In the genomic region with DNA sequence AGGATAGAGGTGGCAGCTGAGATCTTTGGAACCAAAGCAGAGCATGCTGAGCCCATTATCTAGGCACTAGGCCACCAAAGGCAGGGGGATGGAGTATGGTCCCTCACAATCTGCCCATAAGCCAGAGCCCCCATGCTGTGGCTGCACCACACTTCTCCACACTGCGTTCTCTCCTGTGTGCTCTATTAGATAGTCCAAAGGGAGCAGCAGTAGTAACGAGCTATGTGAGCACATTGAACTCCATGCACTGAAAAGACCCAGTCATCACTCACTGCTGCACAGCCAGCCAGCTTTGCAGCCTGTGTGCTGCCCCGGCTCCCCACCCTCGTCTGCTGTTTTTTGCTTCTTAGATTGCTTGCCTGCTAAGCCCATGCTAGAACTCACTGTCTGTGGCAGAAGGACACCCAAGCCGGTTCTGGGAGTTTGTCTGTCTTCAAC, we compare ENCODE assay signal across 10 mouse cellular contexts.
DNase-seq lines count a peak whose midpoint lies in the region; ATAC-seq lines count a peak whose summit lies in the region.
"Had no signal": no experiment of that assay in that cellular context is flagged by ENCODE, and none has a peak within 500 bp of the region (broad histone marks: within the 10 kb centered on the region; RNA-seq: fewer than 3 reads in every experiment).

No protein-coding gene starts in this region.

- peak overlapping the region; percentile 92 for H3K27ac ChIP-seq in heart, embryonic 13.5 days (replicated peaks)
- H3K27ac ChIP-seq in neural tube, embryonic 13.5 days (replicated peaks): peak overlapping the region; percentile 42
- peak overlapping the region; percentile 40; the same call in 1 of the 2 replicates for H3K27ac ChIP-seq in hindbrain, embryonic 12.5 days

- peak overlapping the region; percentile 24; the same call in 1 of the 2 replicates for H3K9ac ChIP-seq in heart, embryonic 13.5 days
- no peak overlapping the region for H3K9ac ChIP-seq in neural tube, embryonic 13.5 days
- H3K9ac ChIP-seq in hindbrain, embryonic 12.5 days: no peak overlapping the region

- H3K4me1 ChIP-seq in heart, embryonic 13.5 days: peaks cover 55% of the 10 kb centered on the region
- peaks cover 47% of the 10 kb centered on the region for H3K4me1 ChIP-seq in neural tube, embryonic 13.5 days (replicated peaks)
- peaks cover 13% of the 10 kb centered on the region for H3K4me1 ChIP-seq in hindbrain, embryonic 12.5 days

- no peaks in the 10 kb centered on the region for H3K9me3 ChIP-seq in heart, embryonic 13.5 days
- H3K9me3 ChIP-seq in neural tube, embryonic 13.5 days: no peaks in the 10 kb centered on the region
- no peaks in the 10 kb centered on the region for H3K9me3 ChIP-seq in hindbrain, embryonic 12.5 days (replicated peaks)

- WGBS in heart, embryonic 13.5 days: 39% methylated on average over 5 of the region's 5 CpGs
- WGBS in neural tube, embryonic 13.5 days: 55% methylated on average over 5 of the region's 5 CpGs
- 38% methylated on average over 5 of the region's 5 CpGs for WGBS in hindbrain, embryonic 12.5 days

- DNase-seq in heart, adult 9 months (ENCODE audit: low spot score in 2 of 2): no peak
- DNase-seq in neural tube, embryonic 10.5 days (ENCODE audit: extremely low spot score, low spot score): no peak
- no peak for DNase-seq in yolk sac, embryonic 10.5 days (ENCODE audit: low spot score)
- no peak for DNase-seq in urinary bladder, adult 2 months (ENCODE audit: low spot score)
- DNase-seq in c-Kit-positive CD71-positive TER-119-positive erythroid progenitor cells, embryonic 14.5 days (ENCODE audit: low spot score): no peak
- DNase-seq: adrenal gland, adult 2 months had no signal

- no peaks in the 10 kb centered on the region for H3K27me3 ChIP-seq in heart, embryonic 13.5 days (replicated peaks)
- no peaks in the 10 kb centered on the region for H3K27me3 ChIP-seq in neural tube, embryonic 13.5 days
- no peaks in the 10 kb centered on the region for H3K27me3 ChIP-seq in hindbrain, embryonic 12.5 days

- no peak for ATAC-seq in heart, embryonic 13.5 days (ENCODE audit: extremely low read depth, insufficient number of reproducible peaks, low FRiP score, low TSS enrichment)
- ATAC-seq in neural tube, embryonic 13.5 days (ENCODE audit: low read depth): no peak
- ATAC-seq in hindbrain, embryonic 12.5 days (ENCODE audit: low FRiP score): no peak

- H3K36me3 ChIP-seq in heart, embryonic 13.5 days: peaks cover 48% of the 10 kb centered on the region
- peaks cover 46% of the 10 kb centered on the region for H3K36me3 ChIP-seq in neural tube, embryonic 13.5 days
- peaks cover 21% of the 10 kb centered on the region for H3K36me3 ChIP-seq in hindbrain, embryonic 12.5 days

- H3K4me2 ChIP-seq in heart, embryonic 13.5 days: no peak overlapping the region
- H3K4me2 ChIP-seq in neural tube, embryonic 13.5 days: no peak overlapping the region
- no peak overlapping the region for H3K4me2 ChIP-seq in hindbrain, embryonic 12.5 days (replicated peaks)

- no peak overlapping the region for H3K4me3 ChIP-seq in heart, embryonic 13.5 days
- no peak overlapping the region for H3K4me3 ChIP-seq in neural tube, embryonic 13.5 days
- H3K4me3 ChIP-seq in hindbrain, embryonic 12.5 days: no peak overlapping the region
- H3K4me3 ChIP-seq: erythroblast, embryonic 14.5 days had no signal

Comparison
In these comparisons a context has a peak if more than half of its experiments do, and no peak if none do; other contexts are left out.
1. H3K27ac ChIP-seq: peak in every context shown above with its lines; median percentile 92 in heart, embryonic 13.5 days; 42 in neural tube, embryonic 13.5 days; 40 in hindbrain, embryonic 12.5 days.